Mouse (Mus musculus) layer of hippocampus, postnatal 36 days (tissue): ENCODE data around the gene Ttll11. TPM values are rescaled to one million over a fixed set of nuclear protein-coding genes. Genes with fewer than 3 reads are reported as not detected.

Source experiments
- DNase-seq, 2 experiments: peaks; one replicate each; pipeline ENCODE4 v3.0.0; 2022
- total RNA-seq, 2 experiments: library from RNA; stranded (reverse); gene quantifications; 2 replicates each; pipeline ENCODE4 v1.2.3; 2021

Gene Ttll11
- total RNA-seq, 2 experiments from 2014 or later: 36.1 to 42.9 TPM

DNA sequence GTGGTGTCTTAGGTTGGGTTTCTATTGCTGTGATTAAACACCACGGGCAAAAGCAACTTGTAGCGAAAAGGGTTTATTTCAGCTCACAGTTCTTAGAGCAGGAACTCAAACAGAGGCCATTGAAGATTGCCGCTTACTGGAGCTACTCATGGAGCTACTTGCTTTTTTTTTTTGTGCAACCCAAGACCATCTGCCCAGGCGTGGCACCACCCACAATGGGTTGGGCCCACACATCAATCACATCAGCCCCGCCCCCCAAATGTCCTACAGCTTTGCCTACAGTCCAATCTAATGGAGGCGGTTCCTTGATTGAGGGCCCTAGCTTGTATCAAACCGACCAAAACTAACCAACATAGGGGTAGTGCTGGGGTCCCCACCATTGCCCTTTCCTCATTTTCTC is 215.9 kb downstream of the Ttll11 start:
- DNase-seq: no peak

DNA sequence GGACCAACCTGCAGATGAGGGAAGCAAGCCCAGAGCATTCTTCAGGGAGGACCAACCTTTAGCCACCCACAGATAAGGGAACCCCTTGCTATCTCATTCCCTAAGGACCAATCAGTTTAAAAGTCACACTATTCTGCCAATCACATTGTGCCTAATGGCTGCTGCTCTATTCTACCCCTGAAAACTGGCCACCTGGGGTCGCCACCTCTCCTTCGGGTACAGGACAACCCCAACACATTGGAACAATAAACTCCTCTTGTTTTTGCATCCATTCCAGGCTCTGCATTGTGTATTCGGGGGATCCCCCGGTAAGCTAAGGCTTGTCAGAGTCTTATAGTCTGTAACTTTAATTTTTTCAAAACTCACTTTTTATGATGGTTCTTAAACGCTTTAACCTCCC is 218.3 kb downstream of the Ttll11 start:
- DNase-seq: no peak

DNA sequence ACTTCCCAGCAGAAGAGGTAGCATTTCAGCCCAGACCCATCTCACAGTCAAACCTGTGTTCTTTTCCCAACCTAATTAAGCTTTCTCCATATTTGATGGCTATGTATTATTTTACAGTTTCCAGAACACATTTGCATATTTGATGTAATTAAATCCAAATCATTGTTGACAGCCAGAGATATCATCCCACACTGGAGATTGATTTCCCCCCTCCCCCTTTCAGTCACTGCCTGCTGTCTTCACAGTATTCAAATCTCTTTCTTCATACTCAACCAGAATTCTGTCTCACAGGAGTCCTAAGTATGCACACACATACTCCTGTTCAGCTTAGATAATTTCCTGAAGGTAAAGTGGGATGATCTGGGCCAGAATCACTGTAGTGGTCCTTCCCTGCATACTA is 218.8 kb downstream of the Ttll11 start:
- no peak for DNase-seq

DNA sequence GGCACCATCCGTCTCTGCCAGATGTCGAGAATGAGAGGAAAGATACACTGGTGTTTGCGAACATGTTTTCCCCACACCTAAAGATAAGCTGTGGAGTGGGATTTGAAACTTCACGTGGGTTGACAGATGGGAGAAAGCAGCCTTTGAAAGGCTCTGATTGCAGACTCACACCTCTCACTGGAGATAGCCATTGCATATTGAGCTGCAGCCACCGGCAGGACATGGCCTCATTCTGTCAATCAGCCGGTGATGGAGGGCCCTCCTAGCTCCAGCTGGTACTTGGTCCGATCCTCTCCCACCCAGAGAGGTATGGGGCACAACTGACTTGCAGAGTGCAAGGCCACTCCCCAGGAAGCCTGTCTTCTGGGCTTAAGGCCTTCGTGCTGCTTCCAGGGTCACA is 219.4 kb downstream of the Ttll11 start:
- no peak for DNase-seq

DNA sequence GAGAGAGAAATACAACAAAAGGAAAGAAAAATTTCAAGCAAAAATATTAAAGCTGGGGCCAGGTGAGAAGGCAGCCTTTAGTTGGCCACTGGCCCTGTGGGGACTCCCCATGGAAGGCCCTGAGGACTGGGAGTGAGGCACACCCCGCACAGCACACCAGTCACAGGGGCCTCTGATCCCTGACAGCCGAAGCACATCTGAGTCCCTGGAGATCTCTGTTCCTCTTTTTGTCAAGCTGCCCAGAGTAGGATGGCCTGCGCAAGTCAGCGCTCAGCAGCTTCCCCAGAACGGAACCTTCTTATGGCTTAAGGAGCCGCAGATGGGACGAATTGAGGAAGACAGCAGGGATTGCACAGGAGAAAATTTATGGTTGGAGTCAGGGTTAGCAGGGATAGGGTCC is 223.2 kb downstream of the Ttll11 start:
- DNase-seq: no peak

DNA sequence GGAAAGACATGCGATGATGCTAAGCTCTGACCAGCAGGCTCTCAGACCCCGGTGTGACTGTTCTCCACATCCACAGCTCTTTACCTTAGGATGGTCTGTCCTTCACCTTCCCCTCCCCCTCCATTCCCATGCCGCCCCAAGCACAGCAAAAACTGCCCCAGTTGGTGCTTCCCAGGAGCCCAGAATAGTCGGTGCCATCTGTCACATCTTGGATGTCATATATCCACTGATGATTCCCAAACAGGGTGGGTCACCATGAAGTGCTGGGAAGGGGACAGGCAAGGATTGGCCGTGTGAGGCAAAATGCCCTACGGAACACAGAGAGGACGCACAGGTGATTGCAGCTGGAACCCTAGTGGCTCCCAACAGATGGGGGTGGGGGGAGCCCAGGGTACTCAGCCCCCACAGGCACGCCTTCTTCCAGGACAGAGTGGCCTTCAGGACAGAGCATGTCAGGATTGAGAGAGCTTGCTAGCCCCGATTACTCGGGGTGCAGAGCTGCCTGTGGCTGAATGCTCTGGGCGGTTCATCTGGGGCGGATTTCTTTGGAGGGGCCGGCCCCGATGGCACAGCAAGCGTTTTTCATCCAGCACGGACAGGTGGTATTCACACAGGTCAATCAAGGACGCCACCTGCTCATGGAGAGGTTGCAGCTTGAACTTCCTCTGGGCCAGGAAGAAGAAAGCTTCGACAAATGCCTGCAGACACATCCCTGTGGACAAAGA is 227.8 kb downstream of the Ttll11 start:
- DNase-seq: no peak

DNA sequence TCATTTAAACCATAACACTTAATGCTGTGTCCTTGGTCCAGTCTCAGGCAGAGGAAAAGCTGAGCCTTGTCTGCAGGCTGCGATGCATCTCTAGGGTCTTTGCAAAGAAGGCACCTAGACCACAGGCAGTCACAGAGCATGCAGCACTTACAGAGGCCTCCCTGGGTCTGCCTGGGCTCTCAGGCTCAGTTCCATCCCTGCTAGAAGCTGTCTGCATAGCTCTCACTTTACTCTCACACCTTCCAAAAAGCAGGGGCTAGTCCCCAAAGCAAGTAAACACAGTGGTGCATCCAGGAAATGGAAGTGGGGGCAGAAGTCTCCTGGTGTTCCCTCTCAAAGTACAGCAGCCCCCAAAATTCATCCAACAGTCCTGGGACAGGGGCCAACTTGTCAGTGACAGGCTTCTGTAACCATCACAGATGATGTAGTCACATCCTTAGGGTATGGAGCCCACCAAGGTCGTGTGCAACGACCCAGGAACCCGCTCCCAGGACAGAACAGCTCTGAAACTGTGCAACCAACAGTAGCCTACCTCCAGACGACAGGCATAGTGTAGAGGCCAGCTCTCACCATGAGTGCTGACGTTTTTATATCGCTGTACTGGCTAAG is 229.1 kb downstream of the Ttll11 start:
- DNase-seq: no peak

DNA sequence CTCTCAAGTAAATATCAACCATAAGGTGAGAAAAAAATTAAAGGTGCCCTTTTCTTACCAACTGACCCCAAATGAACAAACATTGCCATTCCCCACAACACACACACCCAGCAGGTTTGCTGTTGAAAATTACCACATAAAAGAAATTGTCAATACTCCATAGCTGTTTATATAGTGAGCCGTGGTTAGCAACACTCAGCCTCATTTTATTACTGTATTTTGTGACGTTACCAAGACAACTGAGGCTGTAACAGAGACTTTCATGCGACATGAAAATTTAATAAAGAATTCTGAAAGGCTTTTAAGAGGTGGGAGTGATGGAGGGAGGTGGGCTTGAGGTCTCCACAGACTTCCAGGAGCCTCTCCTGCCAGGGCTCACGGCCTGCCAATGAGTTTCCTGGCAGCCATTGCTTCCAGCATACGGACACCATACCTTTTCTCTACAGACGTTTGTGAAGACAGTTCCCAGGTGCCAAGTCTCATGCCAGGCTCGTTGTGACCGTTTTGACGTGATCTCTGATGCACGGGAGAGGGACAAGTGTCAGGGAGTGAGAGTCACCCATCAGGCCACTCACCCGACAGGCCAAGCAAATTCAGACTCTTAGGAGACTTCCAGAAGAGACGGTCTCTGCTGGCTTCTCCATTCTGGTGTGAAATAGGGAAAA is 232.2 kb downstream of the Ttll11 start:
- DNase-seq: no peak

DNA sequence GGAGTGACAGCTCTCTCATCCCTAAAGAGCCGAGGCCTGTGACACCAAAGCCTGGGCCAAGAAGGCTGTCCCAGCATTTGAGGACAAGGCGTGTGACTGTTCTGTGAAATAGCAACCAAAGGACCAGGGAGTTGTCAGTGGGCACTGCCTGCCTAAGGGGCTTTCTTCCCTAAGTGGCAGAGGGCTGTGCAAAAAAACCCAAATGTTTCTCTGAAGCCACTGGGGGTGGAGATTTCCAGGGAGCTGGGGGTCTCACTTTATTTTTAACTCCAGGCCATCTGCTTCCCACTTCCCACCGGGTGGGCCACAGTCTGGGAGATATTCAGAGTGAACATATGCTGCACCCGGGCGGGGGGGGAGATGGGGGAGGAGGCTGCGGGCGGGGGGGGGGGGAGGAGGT is 233.1 kb downstream of the Ttll11 start:
- DNase-seq: no peak

DNA sequence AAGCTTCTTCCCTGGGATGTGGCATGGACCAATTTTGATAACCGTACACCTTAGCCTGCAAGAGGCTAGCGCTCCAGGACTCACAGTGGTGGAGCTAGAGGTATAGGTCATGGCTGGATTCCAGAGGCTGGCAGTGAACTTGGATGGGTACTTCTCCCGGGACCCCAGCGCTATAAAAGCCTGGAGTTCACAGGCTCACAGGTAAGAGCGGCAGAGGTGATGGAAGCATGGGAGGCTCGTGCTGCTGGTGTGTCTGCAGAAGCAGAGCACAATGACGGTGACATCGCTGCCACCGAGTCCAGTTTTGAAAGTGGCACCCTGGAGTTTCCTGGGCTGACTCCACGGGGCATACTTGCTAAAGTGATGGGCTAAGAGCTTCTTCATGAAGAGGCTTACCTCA is 233.8 kb downstream of the Ttll11 start:
- DNase-seq: no peak

DNA sequence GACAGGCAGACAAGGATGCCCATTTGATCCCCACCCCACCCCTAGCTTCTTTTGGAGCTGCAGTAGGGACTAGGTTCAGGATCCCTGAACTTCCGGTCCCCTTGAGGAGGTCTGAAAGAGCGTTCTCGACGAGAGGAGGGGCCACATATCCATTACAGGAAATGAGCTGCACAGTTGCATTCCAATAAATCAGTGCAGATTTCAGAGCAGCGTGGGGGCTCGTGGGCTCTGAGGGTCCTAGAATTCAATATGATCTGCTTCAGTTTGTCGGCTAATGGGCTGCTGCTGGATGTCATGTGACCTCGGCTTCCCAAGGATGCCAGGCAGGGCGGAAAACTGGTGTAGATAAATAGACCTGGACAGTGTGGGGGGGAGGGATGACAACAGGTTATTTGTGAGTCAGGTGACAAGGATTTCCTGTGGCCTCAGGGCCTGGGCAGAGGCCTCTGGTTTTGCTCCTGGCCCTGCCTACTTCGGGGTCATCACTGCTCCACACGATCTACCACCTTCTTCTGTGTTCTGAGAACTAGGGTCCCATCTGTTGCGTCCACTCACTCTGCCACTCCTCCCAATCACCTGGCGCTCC is 240.0 kb downstream of the Ttll11 start:
- no peak for DNase-seq

DNA sequence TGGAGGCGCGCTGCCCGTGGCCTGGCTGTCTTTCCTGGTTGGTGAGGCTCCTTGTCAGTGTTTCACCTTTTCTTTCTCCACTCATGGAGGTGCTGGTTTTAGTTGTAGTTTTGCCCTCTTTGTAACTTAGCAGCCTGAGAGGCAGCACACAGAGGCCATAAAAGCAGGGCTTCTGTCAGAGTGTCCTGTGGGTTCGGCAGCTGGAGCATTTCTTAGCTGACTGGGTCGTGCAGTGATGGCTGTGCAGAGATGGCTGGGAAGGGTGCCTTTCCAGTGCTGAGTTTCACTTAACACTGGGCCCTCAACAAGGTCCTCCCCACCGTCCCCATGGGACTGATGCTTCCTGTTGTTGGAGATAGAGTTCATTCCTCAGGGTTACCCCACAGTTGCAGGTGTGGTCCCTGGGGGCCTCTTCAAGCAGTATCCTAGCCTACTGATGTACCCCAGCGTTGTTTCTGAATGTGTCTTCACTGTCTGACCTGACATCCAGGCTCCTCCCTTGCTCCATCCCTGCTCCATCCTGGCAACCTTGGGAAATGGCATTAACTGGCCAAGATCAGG is 242.2 kb downstream of the Ttll11 start:
- DNase-seq: no peak

DNA sequence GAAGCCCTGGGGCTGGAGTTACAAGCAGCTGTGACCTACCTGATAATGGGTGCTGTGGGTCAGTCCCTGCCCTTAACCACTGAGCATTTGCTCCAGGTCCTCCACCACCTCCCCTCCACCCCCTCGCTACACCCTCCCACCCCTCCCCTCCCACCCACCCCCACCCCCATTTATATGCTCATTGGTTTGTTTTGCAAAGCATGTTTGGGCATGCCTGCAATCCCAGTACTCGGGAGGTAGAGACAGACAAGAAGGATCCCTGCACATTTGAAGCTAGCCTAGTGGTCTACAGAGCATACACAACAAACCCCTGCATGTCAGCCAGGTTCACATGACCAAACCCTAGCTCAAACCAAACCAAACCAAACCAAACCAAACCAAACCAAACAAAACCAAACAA is 243.7 kb downstream of the Ttll11 start:
- no peak for DNase-seq

DNA sequence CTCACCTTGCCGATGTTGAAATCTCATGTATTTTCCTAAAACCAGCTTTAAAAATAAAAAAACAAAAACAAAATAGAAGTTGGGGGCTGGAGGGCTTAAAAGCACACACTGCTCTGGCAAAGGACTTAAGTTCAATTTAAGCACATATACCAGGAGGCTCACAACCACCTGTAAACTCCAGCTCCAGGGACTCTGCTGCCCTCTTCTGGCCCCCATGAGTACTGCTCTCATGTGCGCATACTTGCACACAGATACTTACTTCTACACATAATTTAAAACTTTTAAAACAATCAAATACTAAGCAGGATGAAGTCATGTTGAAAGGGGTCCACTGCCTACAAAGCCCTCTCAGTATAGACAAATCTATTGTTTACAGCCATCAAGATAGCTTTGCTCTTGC is 244.7 kb downstream of the Ttll11 start:
- DNase-seq: no peak

DNA sequence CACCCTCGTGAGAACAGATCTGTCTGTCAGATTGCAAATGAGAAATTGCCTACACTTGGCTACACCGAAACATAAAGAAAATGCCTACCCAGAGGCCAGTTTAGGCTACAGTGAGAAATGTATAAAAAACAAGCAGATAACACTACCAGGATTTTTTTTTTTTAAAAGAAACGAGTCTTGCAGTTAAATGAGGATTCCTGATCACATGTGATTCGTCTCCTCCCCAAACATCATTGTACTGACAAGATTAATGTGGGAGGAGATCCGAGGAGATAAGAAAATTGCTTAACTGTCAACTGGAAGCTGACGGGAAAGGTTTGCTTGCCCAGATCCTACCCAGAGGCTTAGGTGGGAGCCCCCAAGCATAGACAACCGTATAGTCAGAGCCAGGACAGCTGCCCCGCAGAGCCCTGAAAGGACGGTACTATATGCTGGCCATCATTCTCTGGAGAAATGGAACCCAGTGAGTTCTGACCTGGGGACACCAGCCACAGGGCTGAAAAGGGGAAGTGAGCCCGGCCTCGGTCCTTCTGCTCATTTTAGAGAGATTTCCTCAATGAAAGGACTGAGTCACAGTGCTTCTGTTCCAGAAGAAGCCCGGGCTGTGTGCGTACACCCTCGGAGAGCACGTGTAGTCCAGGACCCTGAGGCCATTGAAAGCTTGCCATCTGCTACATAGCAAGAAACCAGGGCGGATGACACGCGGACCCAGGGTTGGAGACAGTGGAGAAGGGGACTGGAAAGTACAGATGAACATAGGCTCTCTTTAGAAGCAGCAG is 247.9 kb downstream of the Ttll11 start:
- no peak for DNase-seq

DNA sequence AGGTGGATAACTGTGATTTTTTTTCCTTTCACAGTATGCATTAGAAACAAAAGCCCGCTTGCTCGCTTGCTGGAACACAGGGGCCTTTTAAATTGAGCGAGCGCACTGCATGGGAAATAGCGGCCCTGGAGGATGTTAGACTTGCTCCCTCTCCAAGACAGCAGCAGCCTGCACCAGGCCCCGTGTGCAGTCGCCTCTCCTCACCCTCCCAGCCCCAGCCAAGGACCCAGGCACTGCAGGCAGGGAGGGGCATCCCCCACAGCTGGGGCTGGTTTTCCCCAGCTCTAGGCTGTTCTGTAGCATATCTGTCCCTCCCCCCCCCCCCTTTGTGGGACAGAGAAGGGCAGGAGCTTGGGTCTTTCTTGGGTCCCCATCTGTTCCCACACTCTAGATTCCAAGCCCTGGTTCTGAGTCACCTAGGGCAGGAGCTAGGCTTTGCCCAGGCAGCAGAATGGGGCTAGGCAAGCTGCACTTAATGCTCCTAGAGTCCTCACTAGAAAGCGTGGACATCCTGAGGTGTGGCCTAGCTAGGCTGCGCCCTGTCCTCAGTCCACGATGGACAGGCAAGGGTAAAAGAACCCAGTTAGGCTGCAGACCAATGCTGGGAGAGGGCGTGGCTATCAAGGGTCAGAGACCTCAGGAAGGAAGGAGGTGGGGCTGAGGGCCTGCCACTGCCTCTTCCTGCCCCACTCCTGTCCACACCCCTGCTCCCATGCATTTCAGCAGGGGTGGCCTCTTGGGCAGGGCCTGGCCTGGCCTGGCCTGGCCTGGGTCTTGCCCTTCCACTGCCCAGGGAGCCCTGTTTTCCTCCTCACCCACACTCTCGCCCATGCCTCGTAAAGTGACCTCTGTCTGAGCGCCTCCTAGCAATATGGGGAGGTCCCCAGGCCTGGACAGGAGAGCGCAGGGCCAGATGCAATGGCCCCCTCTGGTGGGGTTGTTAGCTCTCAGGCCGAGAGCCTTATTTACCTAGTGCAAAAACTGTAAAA is 250.3 kb downstream of the Ttll11 start:
- no peak for DNase-seq

DNA sequence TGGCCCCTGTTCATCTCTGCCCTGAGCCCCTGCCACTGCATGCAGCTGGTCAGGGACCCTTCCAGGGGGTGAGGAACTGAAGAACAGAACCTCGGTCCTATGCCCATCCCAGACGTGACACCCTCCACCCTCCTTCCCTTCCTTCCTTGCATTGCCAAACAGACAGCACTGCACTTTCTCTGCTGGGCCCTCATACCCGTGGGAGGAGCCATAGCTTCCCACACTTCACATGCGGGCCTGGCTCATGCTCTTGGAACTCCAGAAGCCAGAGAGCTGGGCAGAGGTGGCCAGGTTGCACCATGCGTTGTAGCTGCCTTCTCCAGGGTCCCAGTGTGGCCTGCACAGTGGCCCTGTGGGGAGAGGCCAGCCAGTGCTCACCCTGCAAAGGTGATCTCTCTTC is 251.1 kb downstream of the Ttll11 start:
- no peak for DNase-seq

DNA sequence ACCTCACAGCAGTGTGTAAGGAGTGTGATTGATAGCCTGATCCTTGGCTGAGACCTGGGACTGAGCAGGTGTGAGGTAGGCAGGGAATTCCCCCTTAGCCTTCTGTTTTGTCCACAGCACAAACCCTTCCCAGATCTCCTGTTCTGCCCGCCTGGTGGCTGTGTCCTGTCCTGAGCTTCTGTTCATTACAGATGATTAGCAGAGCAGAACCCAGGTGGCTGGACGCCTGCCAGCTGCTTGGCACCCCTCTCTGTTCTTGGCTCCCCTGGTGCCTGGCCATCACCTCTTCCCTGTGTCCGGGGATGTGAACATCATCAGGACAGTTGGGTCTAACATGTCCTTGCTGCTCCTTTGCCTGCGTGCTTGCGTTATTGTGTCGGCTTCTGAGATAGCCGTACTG is 256.0 kb downstream of the Ttll11 start:
- DNase-seq: no peak

DNA sequence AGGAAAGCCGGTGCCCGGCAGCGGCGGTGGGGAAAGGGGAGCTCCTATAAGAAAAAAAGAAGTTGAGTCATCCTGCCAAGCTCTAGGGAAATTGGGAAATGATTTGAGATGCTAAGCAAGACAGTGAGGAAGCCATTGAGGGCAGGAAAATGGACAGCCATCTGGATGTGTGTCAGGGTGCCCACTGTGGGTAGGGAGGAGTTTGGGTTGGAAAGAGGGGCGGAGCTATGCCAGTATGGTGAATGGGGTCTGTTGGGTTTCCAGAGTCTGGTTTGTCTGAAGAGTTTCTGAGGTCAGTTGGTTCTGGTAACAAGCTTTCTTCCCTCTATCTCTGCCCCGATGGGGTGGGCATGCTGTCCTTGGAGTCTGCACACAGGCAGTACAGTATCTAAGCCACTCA is 256.4 kb downstream of the Ttll11 start:
- DNase-seq: no peak

DNA sequence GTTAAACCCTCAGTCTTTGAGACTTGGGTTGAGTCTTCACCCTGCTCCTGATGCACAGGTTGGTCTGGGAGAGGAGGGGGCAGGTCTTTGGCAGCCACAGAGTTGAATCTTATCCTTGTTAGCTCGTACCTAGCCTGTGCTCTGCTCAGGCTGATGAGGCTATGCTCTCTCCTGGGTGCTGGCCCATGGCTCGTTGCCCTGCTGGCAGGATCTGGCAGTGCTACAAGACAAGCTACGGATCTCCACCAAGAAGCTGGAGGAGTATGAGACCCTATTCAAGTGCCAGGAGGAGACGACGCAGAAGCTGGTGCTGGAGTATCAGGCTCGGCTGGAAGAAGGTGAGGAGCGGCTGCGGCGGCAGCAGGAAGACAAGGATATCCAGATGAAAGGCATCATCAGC is 256.9 kb downstream of the Ttll11 start:
- no peak for DNase-seq

DNA sequence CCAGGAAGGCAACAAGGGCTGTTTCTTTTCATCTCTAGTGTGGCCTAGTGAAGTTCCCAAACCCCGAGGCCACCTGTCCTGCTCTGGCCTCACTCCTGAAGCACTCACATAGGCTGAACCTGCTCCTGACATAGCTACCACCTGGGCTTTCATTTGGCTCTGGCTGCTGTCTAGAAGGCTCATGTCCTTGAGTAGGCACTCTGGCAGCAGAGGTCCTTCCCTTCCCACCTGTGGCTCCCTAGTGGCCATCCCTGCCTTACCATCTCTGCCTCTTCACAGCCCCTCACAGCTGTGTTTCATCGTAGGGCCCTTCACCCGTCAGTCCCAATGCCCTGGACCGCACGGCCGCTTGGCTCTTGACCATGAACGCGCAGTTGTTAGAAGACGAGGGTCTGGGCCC is 258.8 kb downstream of the Ttll11 start:
- DNase-seq: no peak
